Mouse (Mus musculus) heart, embryonic 15.5 days (tissue): ENCODE data around the gene Spats2l. TPM values are rescaled to one million over a fixed set of nuclear protein-coding genes. Genes with fewer than 3 reads are reported as not detected.
A peak's percentile ranks its signal among the peaks of the same experiment; 100 is the strongest.

Experiments used
- ATAC-seq: fragments of 200-750 bp; cut with Nextera tagmentation; replicated peaks from 2 replicates; pipeline ENCODE4 v1.8.0; 2017; ENCODE audit warnings: low read depth, moderate TSS enrichment; ENCODE audit not compliant: insufficient number of reproducible peaks, insufficient read depth, low FRiP score
- H3K27ac ChIP-seq: fragments of 300-500 bp; sonication (generic); 2 replicates; pipeline ENCODE4 v1.5.1; 2015; ENCODE audit warnings: mild to moderate bottlenecking, inconsistent platforms
- H3K27me3 ChIP-seq: fragments of 300-500 bp; sonication (generic); 2 replicates; pipeline ENCODE4 v1.6.1; 2015; ENCODE audit warnings: inconsistent platforms
- H3K36me3 ChIP-seq: fragments of 300-500 bp; sonication (generic); 2 replicates; pipeline ENCODE4 v1.6.1; 2015; ENCODE audit warnings: mild to moderate bottlenecking, inconsistent platforms
- H3K4me1 ChIP-seq: fragments of 300-500 bp; sonication (generic); replicated peaks from 2 replicates; pipeline ENCODE4 v1.6.1; 2015; ENCODE audit warnings: inconsistent platforms
- H3K4me2 ChIP-seq: fragments of 300-500 bp; sonication (generic); 2 replicates; pipeline ENCODE4 v1.6.1; 2015; ENCODE audit warnings: inconsistent platforms, mild to moderate bottlenecking, moderate library complexity
- H3K4me3 ChIP-seq: fragments of 300-500 bp; sonication (generic); 2 replicates; pipeline ENCODE4 v1.5.1; 2015; ENCODE audit warnings: mild to moderate bottlenecking, inconsistent platforms
- H3K9ac ChIP-seq: fragments of 300-500 bp; sonication (generic); 2 replicates; pipeline ENCODE4 v1.6.1; 2015; ENCODE audit warnings: mild to moderate bottlenecking, inconsistent platforms
- H3K9me3 ChIP-seq: fragments of 300-500 bp; sonication (generic); replicated peaks from 2 replicates; pipeline ENCODE4 v1.6.1; 2016; ENCODE audit warnings: inconsistent platforms
- WGBS: fragments of 180-500 bp; shearing (Covaris S2); methylation state at CpG from one replicate; pipeline ENCODE4 v1.1.7; 2015; ENCODE audit warnings: mixed read lengths; 5-methylcytosine and 5-hydroxymethylcytosine counted together
- polyA plus RNA-seq: library from polyadenylated mRNA; unstranded; fragments of >200 nt; fragmentation: Nextera tagmentation; extraction: Ambion mirVana; gene quantifications from 2 replicates; pipeline ENCODE4 v1.2.1, GENCODE M21; 2015

Spats2l gene
- polyA plus RNA-seq, 1 experiment from 2014 or later, result 66.6 TPM

GRCm38 (mm10) chr1:57941734-57942133 lies 167.8 kb downstream of the Spats2l start:
- WGBS, result 45% methylated on average over 11 of the region's 11 CpGs
- Histone ChIP-seq H3K27me3 (no peaks in the 10 kb centered on the region), H3K4me2 (no peak overlapping the region), H3K9me3 (no peaks in the 10 kb centered on the region), H3K9ac (no peak overlapping the region), H3K4me1 (no peaks in the 10 kb centered on the region), H3K27ac (no peak overlapping the region), H3K36me3 (peaks cover 26% of the 10 kb centered on the region), H3K4me3 (no peak overlapping the region)
- no peak for ATAC-seq

DNA sequence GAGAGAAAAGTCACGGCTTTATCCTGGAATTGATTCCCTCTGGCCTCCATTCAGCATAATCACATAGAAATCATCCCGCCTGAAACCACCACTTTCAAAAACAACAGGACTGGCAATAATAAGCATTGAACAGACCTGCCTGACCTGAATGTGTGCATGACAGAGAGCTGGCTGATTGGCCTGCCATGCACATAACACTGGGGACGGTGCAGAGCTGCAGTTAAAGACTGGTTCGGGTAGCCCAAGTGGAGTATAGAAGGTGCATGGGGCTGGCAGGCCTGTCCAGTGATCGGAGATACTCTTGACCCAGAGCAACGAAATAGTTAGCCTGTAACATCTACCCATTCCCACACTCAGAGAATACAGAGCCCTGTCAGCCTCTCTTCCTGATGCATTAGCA lies 168.3 kb downstream of the Spats2l start:
- 84% methylated on average over 6 of the region's 6 CpGs for WGBS
- Histone ChIP-seq H3K9me3 (no peaks in the 10 kb centered on the region), H3K4me3 (no peak overlapping the region), H3K4me2 (no peak overlapping the region), H3K27me3 (no peaks in the 10 kb centered on the region), H3K36me3 (peaks cover 26% of the 10 kb centered on the region), H3K4me1 (no peaks in the 10 kb centered on the region), H3K27ac (no peak overlapping the region), H3K9ac (no peak overlapping the region)
- ATAC-seq, result no peak

DNA sequence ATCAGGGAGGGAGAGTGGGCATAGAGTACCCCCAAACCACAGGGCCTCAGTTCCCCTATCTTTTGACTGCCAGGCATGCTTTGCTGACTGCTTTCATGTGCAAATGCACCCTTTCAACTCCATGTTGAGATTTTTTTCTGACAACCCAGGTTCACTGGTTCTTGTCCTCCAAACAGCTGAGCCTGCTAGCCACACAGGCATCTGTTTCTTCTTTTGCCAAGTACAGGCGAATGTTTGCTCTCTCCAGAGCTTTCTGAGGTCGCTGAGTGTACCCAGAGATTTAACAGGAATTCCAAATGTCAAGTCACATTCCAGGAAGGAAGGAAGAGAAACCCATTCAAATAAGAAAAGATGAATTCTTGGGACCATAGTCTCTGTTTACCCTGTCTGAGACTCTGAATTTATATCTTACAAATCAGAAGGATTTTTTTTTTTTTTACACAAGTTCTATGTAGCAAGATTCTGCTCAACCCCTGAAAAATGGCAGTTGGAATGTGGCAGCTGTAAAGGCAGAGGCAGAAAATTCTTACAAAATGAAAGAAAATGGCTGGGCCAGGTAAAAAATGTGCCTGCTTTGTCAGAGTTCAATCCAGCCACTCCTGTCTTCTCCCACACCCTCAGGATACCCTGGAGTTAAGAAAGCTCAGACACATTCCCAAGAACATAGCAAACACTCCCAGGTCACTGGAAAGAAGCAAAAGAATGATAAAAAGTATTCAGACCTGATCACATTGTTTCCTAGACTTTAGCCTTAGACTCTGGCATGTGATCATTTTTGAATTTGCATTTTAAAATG lies 173.8 kb downstream of the Spats2l start:
- no peak overlapping the region for H3K9ac ChIP-seq
- H3K9me3 ChIP-seq, result no peaks in the 10 kb centered on the region
- H3K27me3 ChIP-seq, result no peaks in the 10 kb centered on the region
- H3K4me1 ChIP-seq, result no peaks in the 10 kb centered on the region
- no peak for ATAC-seq
- no peak overlapping the region for H3K4me3 ChIP-seq
- no peak overlapping the region for H3K4me2 ChIP-seq
- H3K27ac ChIP-seq, result no peak overlapping the region
- H3K36me3 ChIP-seq, result peaks cover 9% of the 10 kb centered on the region
- 19% methylated on average over 2 of the region's 2 CpGs for WGBS

GRCm38 (mm10) chr1:57949195-57949594 lies 175.2 kb downstream of the Spats2l start:
- H3K27me3 ChIP-seq, result no peaks in the 10 kb centered on the region
- H3K4me1 ChIP-seq, result no peaks in the 10 kb centered on the region
- H3K36me3 ChIP-seq, result no peaks in the 10 kb centered on the region
- WGBS, result 17% methylated on average over 1 of the region's 1 CpGs
- no peak overlapping the region for H3K4me3 ChIP-seq
- no peak for ATAC-seq
- no peak overlapping the region for H3K9ac ChIP-seq
- no peak overlapping the region for H3K27ac ChIP-seq
- H3K4me2 ChIP-seq, result no peak overlapping the region
- no peaks in the 10 kb centered on the region for H3K9me3 ChIP-seq

DNA sequence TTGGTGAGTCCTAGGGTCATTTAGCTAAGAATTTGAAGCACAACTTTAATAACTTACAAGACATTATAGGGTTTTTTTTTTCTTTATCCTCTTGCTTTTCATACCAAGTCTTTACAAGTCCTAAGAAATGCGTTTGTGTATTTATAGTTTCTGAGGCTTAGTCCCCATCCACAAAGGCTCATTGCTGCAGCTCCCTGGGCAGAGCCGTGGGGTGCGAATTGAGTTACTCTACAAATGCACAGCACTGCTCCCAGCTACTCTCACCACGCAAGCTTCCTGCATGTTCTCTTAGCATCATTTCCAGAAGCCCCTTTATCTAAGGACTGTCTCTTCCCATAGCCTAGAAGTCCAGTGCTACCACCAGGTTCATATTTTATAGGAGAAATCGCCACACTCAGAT lies 175.8 kb downstream of the Spats2l start:
- no peak for ATAC-seq
- H3K27me3 ChIP-seq, result no peaks in the 10 kb centered on the region
- H3K4me3 ChIP-seq, result no peak overlapping the region
- no peaks in the 10 kb centered on the region for H3K9me3 ChIP-seq
- no peak overlapping the region for H3K27ac ChIP-seq
- H3K4me2 ChIP-seq, result no peak overlapping the region
- WGBS, result 77% methylated on average over 5 of the region's 5 CpGs
- H3K9ac ChIP-seq, result no peak overlapping the region
- peaks cover 5% of the 10 kb centered on the region; the same call in 1 of the 2 replicates for H3K36me3 ChIP-seq
- H3K4me1 ChIP-seq, result no peaks in the 10 kb centered on the region

DNA sequence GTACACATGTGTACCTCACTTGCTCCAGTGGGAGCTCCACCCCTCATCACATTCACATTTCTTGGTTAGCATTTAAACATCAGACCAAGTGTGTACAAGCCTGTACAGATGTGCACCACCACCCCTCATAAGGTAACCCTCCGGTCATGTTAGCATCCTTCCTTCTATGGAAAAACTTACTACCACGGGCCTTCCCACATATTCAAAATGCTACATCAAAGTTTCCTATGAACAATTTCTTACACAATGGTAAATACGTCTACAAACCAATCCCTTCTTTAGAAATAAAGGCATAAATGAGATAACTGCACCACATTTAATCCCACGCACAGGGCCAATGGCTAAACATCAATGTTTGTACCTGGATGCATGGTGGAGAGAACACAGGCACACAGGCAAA lies 178.5 kb downstream of the Spats2l start:
- H3K36me3 ChIP-seq, result peaks cover 13% of the 10 kb centered on the region
- H3K4me3 ChIP-seq, result no peak overlapping the region
- H3K27me3 ChIP-seq, result no peaks in the 10 kb centered on the region
- H3K4me1 ChIP-seq, result 0 out of 2 replicates have a peak, but pooled peaks cover 2% of the 10 kb centered on the region
- no peak overlapping the region for H3K4me2 ChIP-seq
- no peak for ATAC-seq
- no peak overlapping the region for H3K9ac ChIP-seq
- no peak overlapping the region for H3K27ac ChIP-seq
- 92% methylated on average over 4 of the region's 4 CpGs for WGBS
- H3K9me3 ChIP-seq, result no peaks in the 10 kb centered on the region

DNA sequence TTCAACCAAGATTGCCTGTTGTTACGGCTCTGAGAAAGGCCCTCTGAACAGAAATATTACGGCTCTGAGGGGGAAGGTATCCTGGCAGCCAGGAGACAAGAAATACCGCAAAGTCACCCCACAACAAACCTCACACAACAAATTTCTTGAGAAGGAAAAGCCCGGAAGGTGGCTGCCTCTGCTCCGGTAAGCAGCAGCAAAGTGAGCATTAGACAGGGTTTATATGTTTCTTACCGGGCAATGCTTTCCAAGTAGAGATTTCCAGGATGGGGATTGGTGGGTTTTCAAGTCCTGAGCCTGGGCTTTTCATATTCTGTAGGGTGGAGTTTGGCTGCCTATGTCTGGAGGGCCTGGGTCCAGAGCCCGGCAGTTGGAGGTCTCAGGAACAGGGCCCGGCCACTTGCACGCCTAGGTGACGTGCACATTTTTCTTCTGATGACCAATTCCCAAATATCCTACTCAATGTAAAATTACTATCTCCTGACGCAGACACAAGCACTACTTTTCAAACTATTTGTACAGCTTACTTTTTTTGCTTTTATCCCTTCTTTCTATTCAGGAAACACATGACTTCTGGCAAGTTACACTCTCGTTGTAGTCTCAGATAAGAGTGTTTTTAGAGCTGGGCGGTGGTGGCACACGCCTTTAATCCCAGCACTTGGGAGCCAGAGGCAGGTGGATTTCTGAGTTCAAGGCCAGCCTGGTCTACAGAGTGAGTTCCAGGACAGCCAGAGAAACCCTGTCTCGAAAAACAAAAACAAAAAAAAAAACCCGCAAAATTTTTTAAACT lies 179.8 kb downstream of the Spats2l start:
- Histone ChIP-seq H3K9ac (no peak overlapping the region), H3K4me3 (no peak overlapping the region), H3K36me3 (peaks cover 14% of the 10 kb centered on the region), H3K27ac (no peak overlapping the region), H3K4me2 (no peak overlapping the region), H3K27me3 (no peaks in the 10 kb centered on the region), H3K4me1 (0 out of 2 replicates have a peak, but pooled peaks cover 2% of the 10 kb centered on the region), H3K9me3 (no peaks in the 10 kb centered on the region)
- no peak for ATAC-seq
- 78% methylated on average over 16 of the region's 16 CpGs for WGBS

DNA sequence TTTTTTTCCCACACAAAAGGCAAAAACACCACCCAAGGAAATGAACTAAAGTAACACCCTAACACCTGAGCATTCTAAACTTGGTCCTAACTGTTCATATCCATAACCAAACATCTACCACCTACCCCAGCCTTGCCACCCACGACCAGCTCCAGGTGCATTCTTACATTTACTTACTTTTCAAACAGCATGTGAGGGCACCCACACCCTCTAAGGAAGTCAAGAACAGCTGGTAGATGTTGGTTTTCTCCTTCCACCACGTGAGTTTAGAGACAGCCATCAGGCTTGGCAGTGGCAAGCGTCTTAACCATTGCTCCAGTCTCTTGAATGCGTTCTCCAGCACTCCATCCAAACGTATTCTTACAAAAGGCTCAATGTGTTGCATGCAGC lies 180.4 kb downstream of the Spats2l start:
- 81% methylated on average over 5 of the region's 5 CpGs for WGBS
- H3K9me3 ChIP-seq, result no peaks in the 10 kb centered on the region
- H3K4me3 ChIP-seq, result no peak overlapping the region
- 0 out of 2 replicates have a peak, but pooled peaks cover 2% of the 10 kb centered on the region for H3K4me1 ChIP-seq
- peaks cover 18% of the 10 kb centered on the region for H3K36me3 ChIP-seq
- H3K27me3 ChIP-seq, result no peaks in the 10 kb centered on the region
- H3K27ac ChIP-seq, result no peak overlapping the region
- H3K9ac ChIP-seq, result no peak overlapping the region
- ATAC-seq, result no peak
- no peak overlapping the region for H3K4me2 ChIP-seq

GRCm38 (mm10) chr1:57955774-57956173 lies 181.8 kb downstream of the Spats2l start:
- H3K9ac ChIP-seq, result no peak overlapping the region
- 94% methylated on average over 1 of the region's 1 CpGs for WGBS
- ATAC-seq, result no peak
- no peak overlapping the region for H3K4me2 ChIP-seq
- H3K9me3 ChIP-seq, result no peaks in the 10 kb centered on the region
- H3K36me3 ChIP-seq, result peaks cover 20% of the 10 kb centered on the region
- no peak overlapping the region for H3K27ac ChIP-seq
- H3K4me1 ChIP-seq, result 0 out of 2 replicates have a peak, but pooled peaks cover 2% of the 10 kb centered on the region
- H3K4me3 ChIP-seq, result no peak overlapping the region
- no peaks in the 10 kb centered on the region for H3K27me3 ChIP-seq

- peak overlapping the region; percentile 84 for H3K4me2 ChIP-seq
- H3K9ac ChIP-seq, result peak overlapping the region; percentile 85
- peak; percentile 95 for ATAC-seq
- peaks cover 18% of the 10 kb centered on the region for H3K36me3 ChIP-seq
- no peaks in the 10 kb centered on the region for H3K9me3 ChIP-seq
- H3K4me3 ChIP-seq, result peak overlapping the region; percentile 85
- WGBS, result under 1% methylated on average over 62 of the region's 65 CpGs
- H3K27ac ChIP-seq, result peak overlapping the region; percentile 71
- H3K27me3 ChIP-seq, result no peaks in the 10 kb centered on the region
- peaks cover 13% of the 10 kb centered on the region for H3K4me1 ChIP-seq
These were observed 195.6 kb downstream of the Spats2l start for GRCm38 (mm10) chr1:57969327-57970271.

DNA sequence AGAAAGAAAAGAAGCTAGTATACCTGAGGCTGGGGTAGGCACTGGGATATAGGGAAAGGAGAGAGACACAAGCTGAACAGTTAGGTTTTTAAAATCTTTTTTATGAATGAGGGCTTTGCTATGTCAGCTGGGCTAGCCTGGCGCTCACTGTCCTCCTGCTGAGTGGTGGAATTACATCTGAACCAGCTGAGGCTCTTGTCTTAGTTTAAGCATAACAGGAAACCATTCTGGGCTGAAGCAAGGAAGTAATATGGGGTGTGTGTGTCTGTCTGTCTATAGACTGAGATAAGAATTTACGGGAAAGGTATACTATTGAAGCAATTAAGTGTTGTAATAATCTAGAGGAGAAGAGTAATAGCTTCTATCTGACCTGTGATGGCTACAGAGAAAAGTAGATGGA lies 197.6 kb downstream of the Spats2l start:
- WGBS, result 77% methylated on average over 2 of the region's 2 CpGs
- no peaks in the 10 kb centered on the region for H3K27me3 ChIP-seq
- peaks cover 13% of the 10 kb centered on the region for H3K4me1 ChIP-seq
- ATAC-seq, result no peak
- no peak overlapping the region for H3K4me3 ChIP-seq
- H3K36me3 ChIP-seq, result peaks cover 4% of the 10 kb centered on the region; the same call in 1 of the 2 replicates
- no peak overlapping the region for H3K9ac ChIP-seq
- no peak overlapping the region for H3K4me2 ChIP-seq
- no peak overlapping the region for H3K27ac ChIP-seq
- no peaks in the 10 kb centered on the region for H3K9me3 ChIP-seq
